Mouse (Mus musculus) forebrain, embryonic 14.5 days (tissue): Measurements from ENCODE around the gene Ifnl2. TPM values are rescaled to one million over a fixed set of nuclear protein-coding genes. Genes with fewer than 3 reads are reported as not detected.
A peak's percentile ranks its signal among the peaks of the same experiment; 100 is the strongest.

ENCODE experiments used
- ATAC-seq: fragments of 200-750 bp; cut with Nextera tagmentation; 2 replicates; pipeline ENCODE4 v1.8.0; 2017; ENCODE audit warnings: mild to moderate bottlenecking, moderate library complexity
- DNase-seq: peaks from one replicate; pipeline ENCODE4 v3.0.0-alpha.2; 2015; ENCODE audit warnings: low spot score
- H3K27ac ChIP-seq: fragments of 300-500 bp; sonication (generic); 2 replicates; pipeline ENCODE4 v1.5.1; 2014; ENCODE audit warnings: low read depth, mild to moderate bottlenecking, control low read depth, low read length, moderate library complexity
- H3K27me3 ChIP-seq: fragments of 300-500 bp; sonication (generic); replicated peaks from 2 replicates; pipeline ENCODE4 v1.6.1; 2014; ENCODE audit warnings: low read length, control low read depth, mixed read lengths; ENCODE audit not compliant: control insufficient read depth, insufficient read depth
- H3K36me3 ChIP-seq: fragments of 300-500 bp; sonication (generic); 2 replicates; pipeline ENCODE4 v1.6.1; 2014; ENCODE audit warnings: low read length, control low read depth; ENCODE audit not compliant: control insufficient read depth, insufficient read depth
- H3K4me1 ChIP-seq: fragments of 300-500 bp; sonication (generic); 2 replicates; pipeline ENCODE4 v1.6.1; 2014; ENCODE audit warnings: antibody characterized with exemption, low read length, control low read depth; ENCODE audit not compliant: control insufficient read depth, insufficient read depth
- H3K4me2 ChIP-seq: fragments of 300-500 bp; sonication (generic); 2 replicates; pipeline ENCODE4 v1.6.1; 2014; ENCODE audit warnings: mild to moderate bottlenecking, control low read depth, low read length
- H3K4me3 ChIP-seq: fragments of 300-500 bp; sonication (generic); 2 replicates; pipeline ENCODE4 v1.5.1; 2014; ENCODE audit warnings: low read depth, low read length, control low read depth
- H3K9ac ChIP-seq: fragments of 300-500 bp; sonication (generic); 2 replicates; pipeline ENCODE4 v1.6.1; 2014; ENCODE audit warnings: mild to moderate bottlenecking, low read length, control low read depth, moderate library complexity
- H3K9me3 ChIP-seq: fragments of 300-500 bp; sonication (generic); replicated peaks from 2 replicates; pipeline ENCODE4 v1.6.1; 2016; ENCODE audit warnings: low read length, control low read depth, mixed read lengths; ENCODE audit not compliant: control insufficient read depth
- WGBS: fragments of 180-500 bp; shearing (Covaris S2); extraction: QIAGEN DNeasy Blood & Tissue Kit; methylation state at CpG from one replicate; pipeline ENCODE4 v1.1.7; 2014; 5-methylcytosine and 5-hydroxymethylcytosine counted together
- polyA plus RNA-seq: library from polyadenylated mRNA; unstranded; fragments of >200 nt; fragmentation: Nextera tagmentation; extraction: Ambion mirVana; gene quantifications from 2 replicates; pipeline ENCODE4 v1.2.1, GENCODE M21; 2014

The Ifnl2 gene
- polyA plus RNA-seq, 1 experiment from 2014 or later: not detected

GRCm38 (mm10) chr7:28482854-28483253 is 27.4 kb downstream of the Ifnl2 start:
- 89% methylated on average over 11 of the region's 11 CpGs for WGBS
- H3K4me1 ChIP-seq: peaks cover under 1% of the 10 kb centered on the region; the same call in 1 of the 2 replicates

DNA sequence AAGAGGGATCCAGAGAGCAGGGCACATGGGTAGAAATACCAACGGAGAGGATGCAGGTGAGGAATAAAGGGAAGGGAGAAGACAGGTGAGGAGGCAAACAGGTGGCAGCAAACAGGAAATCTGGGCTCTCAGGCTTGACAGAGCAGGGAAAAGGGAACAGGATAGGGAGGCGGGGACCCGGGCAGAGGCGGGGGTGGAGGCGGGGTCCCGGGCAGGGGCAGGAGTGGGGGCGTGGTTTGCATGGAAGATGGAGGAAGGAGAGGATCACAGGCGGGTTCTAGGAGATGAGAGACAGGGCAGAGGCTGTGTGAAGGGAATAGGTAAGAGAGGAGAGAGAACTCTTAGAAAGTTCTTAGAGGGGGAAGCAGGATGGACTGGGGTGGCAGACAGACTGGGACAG is 31.4 kb downstream of the Ifnl2 start:
- DNase-seq (no peak), ATAC-seq (no peak)
- no peak overlapping the region for H3K4me3 ChIP-seq
- no peak overlapping the region for H3K9ac ChIP-seq
- H3K27me3 ChIP-seq: no peaks in the 10 kb centered on the region
- WGBS: 10% methylated on average over 8 of the region's 8 CpGs
- H3K4me2 ChIP-seq: no peak overlapping the region
- no peaks in the 10 kb centered on the region for H3K9me3 ChIP-seq
- no peaks in the 10 kb centered on the region for H3K36me3 ChIP-seq
- H3K27ac ChIP-seq: no peak overlapping the region
- H3K4me1 ChIP-seq: no peaks in the 10 kb centered on the region

More at GRCm38 (mm10) chr7:28482854-28483253, 27.4 kb downstream of the Ifnl2 start:
- H3K27me3 ChIP-seq: no peaks in the 10 kb centered on the region
- no peaks in the 10 kb centered on the region for H3K9me3 ChIP-seq
- H3K4me2 ChIP-seq: no peak overlapping the region
- no peak for ATAC-seq
- H3K9ac ChIP-seq: no peak overlapping the region
- no peak overlapping the region for H3K4me3 ChIP-seq
- no peaks in the 10 kb centered on the region for H3K36me3 ChIP-seq
- no peak for DNase-seq
- H3K27ac ChIP-seq: no peak overlapping the region

- Histone ChIP-seq H3K9me3 (no peaks in the 10 kb centered on the region), H3K4me2 (no peak overlapping the region), H3K9ac (no peak overlapping the region), H3K27me3 (no peaks in the 10 kb centered on the region), H3K4me1 (no peaks in the 10 kb centered on the region), H3K27ac (no peak overlapping the region), H3K4me3 (no peak overlapping the region), H3K36me3 (no peaks in the 10 kb centered on the region)
- ATAC-seq (no peak), DNase-seq (no peak)
- 82% methylated on average over 5 of the region's 5 CpGs for WGBS
Measured at GRCm38 (mm10) chr7:28477363-28477762, 32.9 kb downstream of the Ifnl2 start.

GRCm38 (mm10) chr7:28476191-28476590 is 34.1 kb downstream of the Ifnl2 start:
- Histone ChIP-seq H3K9me3 (no peaks in the 10 kb centered on the region), H3K4me1 (no peaks in the 10 kb centered on the region), H3K4me2 (no peak overlapping the region), H3K27ac (no peak overlapping the region), H3K36me3 (no peaks in the 10 kb centered on the region), H3K27me3 (no peaks in the 10 kb centered on the region), H3K9ac (no peak overlapping the region), H3K4me3 (no peak overlapping the region)
- DNase-seq: no peak
- WGBS: 85% methylated on average over 6 of the region's 6 CpGs
- no peak for ATAC-seq

GRCm38 (mm10) chr7:28467213-28467751 is 43.0 kb downstream of the Ifnl2 start:
- Histone ChIP-seq H3K36me3 (peaks cover 18% of the 10 kb centered on the region), H3K9me3 (no peaks in the 10 kb centered on the region), H3K27ac (no peak overlapping the region), H3K27me3 (no peaks in the 10 kb centered on the region), H3K4me3 (peak overlapping the region; percentile 31), H3K4me2 (peak overlapping the region; percentile 66), H3K9ac (peak overlapping the region; percentile 54), H3K4me1 (peaks cover 3% of the 10 kb centered on the region; the same call in 1 of the 2 replicates)
- 2% methylated on average over 48 of the region's 63 CpGs for WGBS
- peak; percentile 69 for ATAC-seq
- DNase-seq: peak; percentile 51

DNA sequence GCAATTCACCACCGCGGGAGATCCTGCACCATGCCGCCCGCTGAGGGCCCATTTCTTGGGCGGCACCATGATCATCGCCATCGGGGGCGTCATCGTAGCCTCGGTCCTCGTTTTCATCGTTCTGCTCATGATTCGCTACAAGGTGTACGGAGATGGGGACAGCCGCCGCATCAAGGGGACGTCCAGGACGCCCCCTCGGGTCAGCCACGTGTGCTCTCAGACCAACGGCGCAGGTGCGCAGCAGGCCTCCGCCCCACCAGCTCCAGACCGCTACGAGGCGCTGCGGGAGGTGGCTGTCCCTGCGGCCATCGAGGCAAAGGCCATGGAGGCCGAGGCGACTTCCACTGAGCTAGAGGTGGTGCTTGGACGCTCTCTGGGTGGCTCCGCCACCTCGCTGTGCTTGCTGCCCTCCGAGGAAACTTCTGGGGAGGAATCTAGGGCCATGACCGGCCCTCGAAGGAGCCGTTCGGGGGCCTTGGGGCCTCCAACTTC is 43.5 kb downstream of the Ifnl2 start:
- ATAC-seq: 0 out of 2 replicates have a peak, but pooled peaks have one; percentile 9
- no peak for DNase-seq
- H3K4me3 ChIP-seq: peak overlapping the region; percentile 31
- peak overlapping the region; percentile 54 for H3K9ac ChIP-seq
- peaks cover 3% of the 10 kb centered on the region; the same call in 1 of the 2 replicates for H3K4me1 ChIP-seq
- peaks cover 23% of the 10 kb centered on the region for H3K36me3 ChIP-seq
- no peak overlapping the region for H3K27ac ChIP-seq
- H3K9me3 ChIP-seq: no peaks in the 10 kb centered on the region
- H3K4me2 ChIP-seq: peak overlapping the region; percentile 66
- no peaks in the 10 kb centered on the region for H3K27me3 ChIP-seq
- 24% methylated on average over 40 of the region's 40 CpGs for WGBS

DNA sequence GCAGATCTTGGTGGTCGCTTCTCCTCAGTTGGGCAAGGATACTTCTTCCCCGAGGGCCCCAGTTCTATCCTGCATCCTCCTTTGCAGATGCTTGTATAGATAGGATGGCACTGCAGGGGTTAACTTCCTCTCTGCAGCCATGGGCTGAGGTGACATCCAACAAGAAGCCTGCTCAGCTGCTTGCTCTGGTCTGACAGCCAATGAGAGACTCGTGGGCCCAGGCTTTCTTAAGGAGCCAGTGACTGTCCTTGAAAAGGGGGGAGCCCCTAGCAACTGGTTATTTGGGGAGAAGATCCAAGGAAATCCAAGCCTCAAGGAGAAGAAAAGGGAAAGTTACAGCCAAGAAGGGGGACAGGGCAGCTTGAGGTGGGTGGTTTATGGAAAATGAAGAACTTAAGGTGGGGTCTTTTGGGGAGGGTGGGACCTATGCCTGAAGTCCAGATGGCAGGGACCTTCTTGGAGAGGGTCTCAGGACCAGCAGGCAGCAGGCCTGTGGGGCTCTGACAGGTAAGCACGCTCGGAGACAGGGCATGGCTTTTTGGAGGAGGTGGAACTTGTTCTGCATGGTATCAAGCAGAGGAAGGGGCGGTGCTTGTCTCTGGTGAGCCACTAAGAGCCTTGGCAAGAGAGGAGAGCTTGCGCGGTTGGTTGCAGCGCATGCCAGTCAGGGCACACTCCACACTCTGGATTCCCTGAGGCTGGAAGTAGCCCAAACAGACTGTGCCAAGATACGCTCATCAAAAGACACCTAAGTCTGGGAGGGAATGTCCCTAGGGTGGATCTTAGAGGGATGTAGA is 45.6 kb downstream of the Ifnl2 start:
- no peak overlapping the region for H3K27ac ChIP-seq
- 66% methylated on average over 10 of the region's 10 CpGs for WGBS
- no peaks in the 10 kb centered on the region for H3K27me3 ChIP-seq
- H3K4me2 ChIP-seq: peak overlapping the region; percentile 15; the same call in 1 of the 2 replicates
- H3K36me3 ChIP-seq: peaks cover 40% of the 10 kb centered on the region
- H3K9me3 ChIP-seq: no peaks in the 10 kb centered on the region
- peaks cover 3% of the 10 kb centered on the region; the same call in 1 of the 2 replicates for H3K4me1 ChIP-seq
- no peak overlapping the region for H3K4me3 ChIP-seq
- no peak overlapping the region for H3K9ac ChIP-seq
- DNase-seq (peak; percentile 76), ATAC-seq (peak; percentile 74; the same call in 1 of the 2 replicates)

- Histone ChIP-seq H3K4me2 (no peak overlapping the region), H3K4me1 (peaks cover 3% of the 10 kb centered on the region; the same call in 1 of the 2 replicates), H3K27me3 (no peaks in the 10 kb centered on the region), H3K9me3 (no peaks in the 10 kb centered on the region), H3K27ac (no peak overlapping the region), H3K9ac (no peak overlapping the region), H3K36me3 (peaks cover 58% of the 10 kb centered on the region), H3K4me3 (no peak overlapping the region)
- 96% methylated on average over 2 of the region's 2 CpGs for WGBS
- ATAC-seq: no peak
- no peak for DNase-seq
Measured at GRCm38 (mm10) chr7:28462769-28463168, 47.5 kb downstream of the Ifnl2 start.

DNA sequence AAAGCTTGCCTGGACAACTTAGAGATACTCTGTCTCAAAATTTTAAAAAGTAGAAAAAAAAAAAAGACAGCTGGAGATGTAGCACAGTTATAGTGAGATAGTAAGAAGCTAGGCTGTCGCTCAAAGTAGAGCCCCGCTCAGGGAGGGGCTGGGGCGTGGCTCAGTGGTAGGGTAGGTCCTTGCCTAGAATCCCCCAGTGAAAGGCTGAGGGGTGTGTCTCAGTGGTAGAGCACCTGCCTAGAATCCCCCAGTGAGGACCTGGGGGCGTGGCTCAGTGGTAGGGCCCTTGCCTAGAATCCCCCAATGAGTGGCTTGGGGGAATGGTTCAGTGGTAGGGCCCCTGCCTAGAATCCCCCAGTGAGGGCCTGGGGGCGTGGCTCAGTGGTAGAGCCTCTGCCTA is 49.9 kb downstream of the Ifnl2 start:
- Histone ChIP-seq H3K27ac (no peak overlapping the region), H3K9me3 (no peaks in the 10 kb centered on the region), H3K4me1 (no peaks in the 10 kb centered on the region), H3K4me3 (no peak overlapping the region), H3K27me3 (no peaks in the 10 kb centered on the region), H3K4me2 (no peak overlapping the region), H3K36me3 (peaks cover 72% of the 10 kb centered on the region), H3K9ac (no peak overlapping the region)
- DNase-seq (no peak), ATAC-seq (no peak)
- WGBS: 98% methylated on average over 4 of the region's 5 CpGs
